Mouse (Mus musculus) E14TG2a.4 (cell line): Measurements from ENCODE around the gene Sipa1l1.

ENCODE experiments used
- CTCF ChIP-seq: conservative IDR thresholded peaks from 2 replicates; pipeline ENCODE4 v1.5.1; 2014; ENCODE audit warnings: low read length
- NANOG ChIP-seq: IDR thresholded peaks from 2 replicates; pipeline ENCODE4 v1.6.1; 2014; ENCODE audit warnings: borderline replicate concordance, low read length, mixed read lengths

DNA sequence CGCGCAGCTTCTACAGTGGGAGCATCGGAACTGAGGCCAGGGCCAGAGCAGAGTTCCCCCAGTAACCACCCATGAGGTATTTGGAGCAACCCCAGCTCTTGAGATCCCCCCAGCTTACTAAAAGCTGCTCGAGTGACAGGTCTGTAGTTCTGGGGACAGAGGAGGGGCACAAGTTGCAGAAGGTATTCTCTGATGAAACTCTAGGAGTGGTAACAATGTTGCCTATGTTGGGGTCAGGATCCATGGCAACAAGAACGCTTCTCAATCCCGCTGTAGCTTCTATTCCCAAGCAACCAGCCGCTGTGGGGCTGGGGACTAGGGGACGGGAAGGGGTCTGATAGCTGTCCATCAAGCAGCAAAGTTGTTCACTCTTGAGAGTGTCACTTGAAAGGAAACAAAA is 309.1 kb downstream of the Sipa1l1 start:
- TF ChIP-seq CTCF (no peak), NANOG (no peak)
